Mouse (Mus musculus): ENCODE data around the gene Klrd1. TPM values are rescaled to one million over a fixed set of nuclear protein-coding genes. Genes with fewer than 3 reads are reported as not detected.

The Klrd1 gene
- 0.37 TPM in 1 of 2 replicates, not detected in the other for polyA plus RNA-seq (2015; fragmentation: Nextera tagmentation; extraction: Ambion mirVana)

- Histone ChIP-seq H3K4me2 (replicated peaks) (no peak within 1 kb of the TSS), H3K4me1 (no peaks in the 10 kb centered on the region), H3K27me3 (no peaks in the 10 kb centered on the region), H3K9ac (no peak within 1 kb of the TSS), H3K27ac (replicated peaks) (no peak within 1 kb of the TSS), H3K9me3 (replicated peaks) (no peaks in the 10 kb centered on the region), H3K4me3 (replicated peaks) (no peak within 1 kb of the TSS), H3K36me3 (no peaks in the 10 kb centered on the region)
- 71% methylated on average over 3 of the region's 3 CpGs for WGBS
- ATAC-seq (ENCODE audit: insufficient number of reproducible peaks, low FRiP score, low TSS enrichment, low read depth): no peak
These were observed at the start of gene Klrd1 for GRCm38 (mm10) chr6:129591508-129591907. TSS of gene Klrd1 (plus strand) at chr6:129591782.

- 77% methylated on average over 9 of the region's 9 CpGs for WGBS
- no peak for ATAC-seq (ENCODE audit: insufficient number of reproducible peaks, low FRiP score, low TSS enrichment, low read depth)
- H3K4me3 ChIP-seq (replicated peaks): no peak overlapping the region
- H3K9me3 ChIP-seq (replicated peaks): no peaks in the 10 kb centered on the region
- H3K27ac ChIP-seq (replicated peaks): no peak overlapping the region
- H3K4me2 ChIP-seq (replicated peaks): no peak overlapping the region
- H3K27me3 ChIP-seq: no peaks in the 10 kb centered on the region
- no peak overlapping the region for H3K9ac ChIP-seq
- H3K36me3 ChIP-seq: peaks cover 31% of the 10 kb centered on the region
- no peaks in the 10 kb centered on the region for H3K4me1 ChIP-seq
These were observed 49.7 kb upstream of the Klrd1 start for GRCm38 (mm10) chr6:129541931-129542330.

- Histone ChIP-seq H3K4me1 (no peaks in the 10 kb centered on the region), H3K27me3 (no peaks in the 10 kb centered on the region), H3K27ac (replicated peaks) (no peak overlapping the region), H3K36me3 (peaks cover 31% of the 10 kb centered on the region), H3K4me2 (replicated peaks) (no peak overlapping the region), H3K4me3 (replicated peaks) (no peak overlapping the region), H3K9me3 (replicated peaks) (no peaks in the 10 kb centered on the region), H3K9ac (no peak overlapping the region)
- ATAC-seq (ENCODE audit: insufficient number of reproducible peaks, low FRiP score, low TSS enrichment, low read depth): no peak
- WGBS: 90% methylated on average over 3 of the region's 3 CpGs
These were observed 49.0 kb upstream of the Klrd1 start for GRCm38 (mm10) chr6:129542540-129542939.

GRCm38 (mm10) chr6:129543709-129544606 is 47.6 kb upstream of the Klrd1 start:
- Histone ChIP-seq H3K27me3 (no peaks in the 10 kb centered on the region), H3K4me3 (replicated peaks) (no peak overlapping the region), H3K9ac (no peak overlapping the region), H3K4me1 (no peaks in the 10 kb centered on the region), H3K27ac (replicated peaks) (no peak overlapping the region), H3K9me3 (replicated peaks) (no peaks in the 10 kb centered on the region), H3K36me3 (peaks cover 24% of the 10 kb centered on the region), H3K4me2 (replicated peaks) (no peak overlapping the region)
- peak; percentile 24; the same call in 1 of the 2 replicates for ATAC-seq (ENCODE audit: insufficient number of reproducible peaks, low FRiP score, low TSS enrichment, low read depth)
- WGBS: 70% methylated on average over 6 of the region's 6 CpGs

- H3K9me3 ChIP-seq (replicated peaks): no peaks in the 10 kb centered on the region
- no peaks in the 10 kb centered on the region for H3K36me3 ChIP-seq
- H3K4me2 ChIP-seq (replicated peaks): no peak overlapping the region
- no peak overlapping the region for H3K9ac ChIP-seq
- H3K4me1 ChIP-seq: no peaks in the 10 kb centered on the region
- H3K4me3 ChIP-seq (replicated peaks): no peak overlapping the region
- H3K27me3 ChIP-seq: no peaks in the 10 kb centered on the region
- no peak for ATAC-seq (ENCODE audit: insufficient number of reproducible peaks, low FRiP score, low TSS enrichment, low read depth)
- no peak overlapping the region for H3K27ac ChIP-seq (replicated peaks)
- 77% methylated on average over 2 of the region's 2 CpGs for WGBS
These were observed 44.3 kb upstream of the Klrd1 start for GRCm38 (mm10) chr6:129547277-129547676.

- no peak overlapping the region for H3K4me2 ChIP-seq (replicated peaks)
- no peaks in the 10 kb centered on the region for H3K36me3 ChIP-seq
- ATAC-seq (ENCODE audit: insufficient number of reproducible peaks, low FRiP score, low TSS enrichment, low read depth): no peak
- H3K27ac ChIP-seq (replicated peaks): no peak overlapping the region
- H3K4me1 ChIP-seq: no peaks in the 10 kb centered on the region
- H3K9ac ChIP-seq: no peak overlapping the region
- no peaks in the 10 kb centered on the region for H3K27me3 ChIP-seq
- no peak overlapping the region for H3K4me3 ChIP-seq (replicated peaks)
- WGBS: 70% methylated on average over 3 of the region's 3 CpGs
- no peaks in the 10 kb centered on the region for H3K9me3 ChIP-seq (replicated peaks)
These were observed 43.6 kb upstream of the Klrd1 start for GRCm38 (mm10) chr6:129548009-129548408.

GRCm38 (mm10) chr6:129557298-129558023 is 34.1 kb upstream of the Klrd1 start:
- no peak overlapping the region for H3K4me3 ChIP-seq (replicated peaks)
- no peaks in the 10 kb centered on the region for H3K36me3 ChIP-seq
- no peak overlapping the region for H3K27ac ChIP-seq (replicated peaks)
- H3K27me3 ChIP-seq: no peaks in the 10 kb centered on the region
- no peak overlapping the region for H3K9ac ChIP-seq
- H3K9me3 ChIP-seq (replicated peaks): no peaks in the 10 kb centered on the region
- H3K4me1 ChIP-seq: no peaks in the 10 kb centered on the region
- ATAC-seq (ENCODE audit: insufficient number of reproducible peaks, low FRiP score, low TSS enrichment, low read depth): no peak
- no peak overlapping the region for H3K4me2 ChIP-seq (replicated peaks)

- WGBS: 18% methylated on average over 12 of the region's 12 CpGs
- no peaks in the 10 kb centered on the region for H3K36me3 ChIP-seq
- H3K9ac ChIP-seq: no peak overlapping the region
- 0 out of 2 replicates have a peak, but pooled peaks have one; percentile 65 for ATAC-seq (ENCODE audit: insufficient number of reproducible peaks, low FRiP score, low TSS enrichment, low read depth)
- H3K27ac ChIP-seq (replicated peaks): no peak overlapping the region
- H3K4me3 ChIP-seq (replicated peaks): no peak overlapping the region
- no peaks in the 10 kb centered on the region for H3K27me3 ChIP-seq
- H3K9me3 ChIP-seq (replicated peaks): no peaks in the 10 kb centered on the region
- no peaks in the 10 kb centered on the region for H3K4me1 ChIP-seq
- no peak overlapping the region for H3K4me2 ChIP-seq (replicated peaks)
These were observed 32.5 kb upstream of the Klrd1 start for GRCm38 (mm10) chr6:129558946-129559640.

- Histone ChIP-seq H3K27me3 (no peaks in the 10 kb centered on the region), H3K4me2 (replicated peaks) (no peak overlapping the region), H3K9me3 (replicated peaks) (no peaks in the 10 kb centered on the region), H3K9ac (no peak overlapping the region), H3K4me3 (replicated peaks) (no peak overlapping the region), H3K36me3 (no peaks in the 10 kb centered on the region), H3K4me1 (no peaks in the 10 kb centered on the region), H3K27ac (replicated peaks) (no peak overlapping the region)
- WGBS: 56% methylated on average over 4 of the region's 4 CpGs
- no peak for ATAC-seq (ENCODE audit: insufficient number of reproducible peaks, low FRiP score, low TSS enrichment, low read depth)
These were observed 31.9 kb upstream of the Klrd1 start for GRCm38 (mm10) chr6:129559641-129560027.

- Histone ChIP-seq H3K4me3 (replicated peaks) (no peak overlapping the region), H3K27me3 (no peaks in the 10 kb centered on the region), H3K27ac (replicated peaks) (no peak overlapping the region), H3K9me3 (replicated peaks) (no peaks in the 10 kb centered on the region), H3K9ac (no peak overlapping the region), H3K4me1 (no peaks in the 10 kb centered on the region), H3K4me2 (replicated peaks) (no peak overlapping the region), H3K36me3 (no peaks in the 10 kb centered on the region)
- WGBS: 78% methylated on average over 2 of the region's 2 CpGs
- no peak for ATAC-seq (ENCODE audit: insufficient number of reproducible peaks, low FRiP score, low TSS enrichment, low read depth)
These were observed 26.3 kb upstream of the Klrd1 start for GRCm38 (mm10) chr6:129565257-129565656.

- Histone ChIP-seq H3K9me3 (replicated peaks) (no peaks in the 10 kb centered on the region), H3K27me3 (no peaks in the 10 kb centered on the region), H3K9ac (no peak overlapping the region), H3K36me3 (no peaks in the 10 kb centered on the region), H3K27ac (replicated peaks) (no peak overlapping the region), H3K4me1 (no peaks in the 10 kb centered on the region), H3K4me3 (replicated peaks) (no peak overlapping the region), H3K4me2 (replicated peaks) (no peak overlapping the region)
- WGBS: 29% methylated on average over 2 of the region's 2 CpGs
- no peak for ATAC-seq (ENCODE audit: insufficient number of reproducible peaks, low FRiP score, low TSS enrichment, low read depth)
These were observed 16.3 kb upstream of the Klrd1 start for GRCm38 (mm10) chr6:129575315-129575714.
